Mouse (Mus musculus): ENCODE data around the gene Iqcf6. TPM values are rescaled to one million over a fixed set of nuclear protein-coding genes. Genes with fewer than 3 reads are reported as not detected.

The Iqcf6 gene
- polyA plus RNA-seq, 1 experiment: not detected

GRCm38 (mm10) chr9:106664856-106665255, 38.5 kb downstream of the Iqcf6 start:
- no peaks in the 10 kb centered on the region for H3K9me3 ChIP-seq (ENCODE audit: control insufficient read depth, low read length)
- no peak for TF ChIP-seq TAL1 (IDR thresholded peaks at IDR 0.05; ENCODE audit: low read length)
- TF ChIP-seq GATA1 (IDR thresholded peaks at IDR 0.05; ENCODE audit: low read length): no peak
- no peaks in the 10 kb centered on the region for H3K27me3 ChIP-seq (ENCODE audit: control insufficient read depth)
- peaks cover 29% of the 10 kb centered on the region for H3K36me3 ChIP-seq (ENCODE audit: control insufficient read depth)
- H3K4me1 ChIP-seq (ENCODE audit: control insufficient read depth): no peaks in the 10 kb centered on the region
- H3K4me3 ChIP-seq (replicated peaks): no peak overlapping the region

DNA sequence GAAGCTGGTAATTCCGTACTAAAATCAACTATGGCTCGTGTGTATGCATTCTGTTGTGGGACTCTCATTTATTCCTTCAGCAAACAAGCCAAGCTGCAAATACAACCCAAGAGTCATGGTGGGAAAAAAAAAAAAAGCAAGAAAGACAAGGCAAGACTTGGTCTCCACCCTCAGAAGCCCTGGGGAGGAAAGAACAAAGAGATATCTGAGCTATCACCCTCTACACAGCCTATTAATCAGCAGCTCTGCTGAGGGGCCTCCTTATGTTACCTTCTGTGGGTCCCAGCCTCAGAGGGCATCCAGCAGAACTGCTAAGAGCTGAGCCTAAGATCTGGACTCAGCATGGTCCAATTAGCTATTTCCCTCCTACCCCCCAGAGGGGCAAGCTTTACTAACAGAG, 47.5 kb downstream of the Iqcf6 start:
- peaks cover 12% of the 10 kb centered on the region for H3K36me3 ChIP-seq (ENCODE audit: control insufficient read depth)
- peaks cover 15% of the 10 kb centered on the region for H3K4me1 ChIP-seq (ENCODE audit: control insufficient read depth)
- no peaks in the 10 kb centered on the region for H3K9me3 ChIP-seq (ENCODE audit: control insufficient read depth, low read length)
- no peaks in the 10 kb centered on the region for H3K27me3 ChIP-seq (ENCODE audit: control insufficient read depth)
- TF ChIP-seq GATA1 (IDR thresholded peaks at IDR 0.05; ENCODE audit: low read length): no peak
- TF ChIP-seq TAL1 (IDR thresholded peaks at IDR 0.05; ENCODE audit: low read length): no peak
- no peak overlapping the region for H3K4me3 ChIP-seq (replicated peaks)

DNA sequence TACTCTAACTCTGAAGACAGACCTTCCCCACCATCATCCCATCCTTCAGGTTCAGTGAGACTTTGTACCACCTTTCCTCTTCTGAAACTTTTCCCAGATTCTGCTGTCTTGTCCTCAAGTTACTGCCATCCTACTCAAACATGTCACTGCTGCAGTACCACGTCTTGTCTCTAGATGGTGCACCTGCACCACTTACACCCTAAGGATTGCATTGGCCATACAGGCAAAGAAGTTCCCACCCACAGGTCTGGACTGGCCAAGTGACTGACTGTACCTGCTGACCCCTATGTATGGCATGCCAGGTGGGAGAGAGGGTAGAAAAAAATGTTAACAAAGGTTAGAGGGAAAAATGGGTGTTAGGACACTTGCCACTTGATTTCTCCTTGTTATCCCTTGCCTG, 49.1 kb downstream of the Iqcf6 start:
- Histone ChIP-seq H3K36me3 (ENCODE audit: control insufficient read depth) (peaks cover 22% of the 10 kb centered on the region), H3K4me1 (ENCODE audit: control insufficient read depth) (peaks cover 15% of the 10 kb centered on the region), H3K9me3 (ENCODE audit: control insufficient read depth, low read length) (no peaks in the 10 kb centered on the region), H3K4me3 (replicated peaks) (no peak overlapping the region), H3K27me3 (ENCODE audit: control insufficient read depth) (no peaks in the 10 kb centered on the region)
- TF ChIP-seq GATA1 (IDR thresholded peaks at IDR 0.05; ENCODE audit: low read length): no peak
- no peak for TF ChIP-seq TAL1 (IDR thresholded peaks at IDR 0.05; ENCODE audit: low read length)

DNA sequence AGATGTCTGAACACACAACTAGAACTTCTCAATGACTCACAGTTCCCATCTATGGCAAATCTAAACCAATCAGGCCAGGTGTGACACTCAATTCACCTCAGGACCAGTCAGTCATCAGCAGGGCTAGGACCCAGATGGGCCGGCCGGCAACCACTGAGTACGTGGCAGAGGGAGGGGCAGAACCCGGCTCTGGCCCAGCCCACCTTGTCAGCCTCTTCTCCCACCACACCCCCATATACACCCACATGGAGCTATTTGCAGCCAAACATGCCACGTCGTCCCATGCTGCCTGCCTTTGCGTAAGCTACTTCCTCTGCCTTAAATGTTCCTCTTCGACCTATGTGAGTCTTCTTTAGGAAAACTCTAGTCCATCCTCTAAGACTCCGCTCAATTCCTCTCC, 49.6 kb downstream of the Iqcf6 start:
- H3K4me3 ChIP-seq (replicated peaks): no peak overlapping the region
- peaks cover 22% of the 10 kb centered on the region for H3K36me3 ChIP-seq (ENCODE audit: control insufficient read depth)
- no peaks in the 10 kb centered on the region for H3K27me3 ChIP-seq (ENCODE audit: control insufficient read depth)
- TF ChIP-seq GATA1 (IDR thresholded peaks at IDR 0.05; ENCODE audit: low read length): no peak
- no peak for TF ChIP-seq TAL1 (IDR thresholded peaks at IDR 0.05; ENCODE audit: low read length)
- H3K9me3 ChIP-seq (ENCODE audit: control insufficient read depth, low read length): no peaks in the 10 kb centered on the region
- H3K4me1 ChIP-seq (ENCODE audit: control insufficient read depth): peaks cover 15% of the 10 kb centered on the region

DNA sequence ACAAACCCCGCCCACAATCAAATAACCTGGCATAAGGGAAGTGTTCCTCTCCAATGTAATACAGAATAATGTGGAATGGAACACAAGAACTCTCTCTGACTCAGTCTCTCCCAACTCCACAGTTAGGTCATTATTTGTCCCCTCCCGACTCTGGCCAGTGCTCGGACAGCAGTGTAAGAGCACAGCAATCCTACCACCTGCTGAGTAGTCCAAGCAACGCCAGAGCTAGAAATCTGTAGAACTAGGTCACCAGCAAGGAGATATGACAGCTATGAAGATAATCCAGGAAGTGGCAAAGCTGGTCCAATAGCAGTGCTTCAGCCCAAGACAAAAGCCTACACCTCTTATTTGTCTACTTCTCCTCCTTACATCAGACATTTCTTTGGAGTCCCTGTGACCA, 50.2 kb downstream of the Iqcf6 start:
- TF ChIP-seq TAL1 (IDR thresholded peaks at IDR 0.05; ENCODE audit: low read length): no peak
- TF ChIP-seq GATA1 (IDR thresholded peaks at IDR 0.05; ENCODE audit: low read length): no peak
- Histone ChIP-seq H3K27me3 (ENCODE audit: control insufficient read depth) (no peaks in the 10 kb centered on the region), H3K36me3 (ENCODE audit: control insufficient read depth) (peaks cover 22% of the 10 kb centered on the region), H3K9me3 (ENCODE audit: control insufficient read depth, low read length) (no peaks in the 10 kb centered on the region), H3K4me3 (replicated peaks) (no peak overlapping the region), H3K4me1 (ENCODE audit: control insufficient read depth) (peaks cover 15% of the 10 kb centered on the region)

Other genes with a start within 250 kb of the Iqcf6 start
- 2.4 and 3.8 TPM in 2 replicates for gene Rpl29, start 197.1 kb upstream of the Iqcf6 start, polyA plus RNA-seq (2012)
- 0.42 and 0.50 TPM in 2 replicates for gene Acy1, start 188.3 kb upstream of the Iqcf6 start, polyA plus RNA-seq (2012)
- 0.07 TPM in 1 of 2 replicates, not detected in the other for gene Abhd14b, start 179.1 kb upstream of the Iqcf6 start, polyA plus RNA-seq (2012)
- 0.42 and 0.64 TPM in 2 replicates for gene Abhd14a, start 178.9 kb upstream of the Iqcf6 start, polyA plus RNA-seq (2012)
- 0.21 and 0.90 TPM in 2 replicates for gene Pcbp4, start 173.3 kb upstream of the Iqcf6 start, polyA plus RNA-seq (2012)
- gene Gpr62, start 160.6 kb upstream of the Iqcf6 start, polyA plus RNA-seq (2012): not detected in 2 replicates
- gene Rrp9, start 150.6 kb upstream of the Iqcf6 start, polyA plus RNA-seq (2012): 9.9 and 10.7 TPM in 2 replicates
- gene Parp3, start 149.6 kb upstream of the Iqcf6 start, polyA plus RNA-seq (2012): 0.05 TPM in 1 of 2 replicates, not detected in the other
- gene Iqcf1, start 126.6 kb upstream of the Iqcf6 start, polyA plus RNA-seq (2012): not detected in 2 replicates
- gene Iqcf5, start 112.0 kb upstream of the Iqcf6 start, polyA plus RNA-seq (2012): not detected in 2 replicates
- not detected in 2 replicates for gene Iqcf3, start 65.0 kb upstream of the Iqcf6 start, polyA plus RNA-seq (2012)
- not detected in 2 replicates for gene Iqcf4, start 55.6 kb upstream of the Iqcf6 start, polyA plus RNA-seq (2012)
- not detected in 2 replicates for gene Grm2, start 29.5 kb downstream of the Iqcf6 start, polyA plus RNA-seq (2012)
- gene Tex264, start 59.3 kb downstream of the Iqcf6 start, polyA plus RNA-seq (2012): 0.63 and 0.69 TPM in 2 replicates
- 0.18 and 0.24 TPM in 2 replicates for gene Rad54l2, start 162.6 kb downstream of the Iqcf6 start, polyA plus RNA-seq (2012)
- gene Dcaf1, start 195.3 kb downstream of the Iqcf6 start, polyA plus RNA-seq (2012): 0.39 and 1.3 TPM in 2 replicates

All from erythroblast, embryonic 14.5 days (primary cell).